Mouse (Mus musculus) embryonic facial prominence, embryonic 14.5 days (tissue): ENCODE results near the gene Scarb2. TPM values are rescaled to one million over a fixed set of nuclear protein-coding genes. Genes with fewer than 3 reads are reported as not detected.
A peak's percentile ranks its signal among the peaks of the same experiment; 100 is the strongest.
"Not testable (repeated sequence)": the region's sequence is repeated elsewhere in the genome, so short reads cannot be mapped to it uniquely, and the experiment has no call there.

Source experiments
- ATAC-seq: fragments of 200-750 bp; cut with Nextera tagmentation; 2 replicates; pipeline ENCODE4 v1.8.0; 2017; ENCODE audit warnings: low read depth, moderate number of reproducible peaks, moderate TSS enrichment
- DNase-seq: peaks from one replicate; pipeline ENCODE4 v3.0.0-alpha.2; 2015; ENCODE audit warnings: low spot score
- H3K27ac ChIP-seq: fragments of 300-500 bp; sonication (generic); replicated peaks from 2 replicates; pipeline ENCODE4 v1.5.1; 2014; ENCODE audit warnings: low read depth, mild to moderate bottlenecking, low read length, moderate library complexity
- H3K27me3 ChIP-seq: fragments of 300-500 bp; sonication (generic); replicated peaks from 2 replicates; pipeline ENCODE4 v1.6.1; 2014; ENCODE audit warnings: low read length; ENCODE audit not compliant: control insufficient read depth, insufficient read depth
- H3K36me3 ChIP-seq: fragments of 300-500 bp; sonication (generic); 2 replicates; pipeline ENCODE4 v1.6.1; 2014; ENCODE audit warnings: low read length, mixed read lengths; ENCODE audit not compliant: control insufficient read depth, insufficient read depth
- H3K4me1 ChIP-seq: fragments of 300-500 bp; sonication (generic); 2 replicates; pipeline ENCODE4 v1.6.1; 2014; ENCODE audit warnings: antibody characterized with exemption, low read length; ENCODE audit not compliant: control insufficient read depth, insufficient read depth
- H3K4me2 ChIP-seq: fragments of 300-500 bp; sonication (generic); 2 replicates; pipeline ENCODE4 v1.6.1; 2014; ENCODE audit warnings: low read depth, mild to moderate bottlenecking, low read length, moderate library complexity, mixed read lengths
- H3K4me3 ChIP-seq: fragments of 300-500 bp; sonication (generic); 2 replicates; pipeline ENCODE4 v1.5.1; 2014; ENCODE audit warnings: low read depth, mild to moderate bottlenecking, low read length
- H3K9ac ChIP-seq: fragments of 300-500 bp; sonication (generic); 2 replicates; pipeline ENCODE4 v1.6.1; 2014; ENCODE audit warnings: low read depth, mild to moderate bottlenecking, low read length, moderate library complexity, mixed read lengths
- H3K9me3 ChIP-seq: fragments of 300-500 bp; sonication (generic); 2 replicates; pipeline ENCODE4 v1.6.1; 2016; ENCODE audit warnings: low read length; ENCODE audit not compliant: control insufficient read depth
- WGBS: fragments of 180-500 bp; shearing (Covaris S2); extraction: QIAGEN DNeasy Blood & Tissue Kit; methylation state at CpG from one replicate; pipeline ENCODE4 v1.1.7; 2014; 5-methylcytosine and 5-hydroxymethylcytosine counted together
- polyA plus RNA-seq: library from polyadenylated mRNA; unstranded; fragments of >200 nt; fragmentation: Nextera tagmentation; extraction: Ambion mirVana; gene quantifications from 2 replicates; pipeline ENCODE4 v1.2.1, GENCODE M21; 2014

Scarb2 gene
- 11.4 and 11.5 TPM in 2 replicates for polyA plus RNA-seq

- H3K4me3 ChIP-seq, result peak within 1 kb of the TSS; percentile 92
- H3K9ac ChIP-seq, result peak within 1 kb of the TSS; percentile 84
- peak within 1 kb of the TSS; percentile 96 for H3K27ac ChIP-seq
- H3K4me2 ChIP-seq, result peak within 1 kb of the TSS; percentile 75
- peaks cover 12% of the 10 kb centered on the region for H3K4me1 ChIP-seq
- H3K27me3 ChIP-seq, result no peaks in the 10 kb centered on the region
- no peak for DNase-seq
- H3K36me3 ChIP-seq, result no peaks in the 10 kb centered on the region
- ATAC-seq, result no peak
- H3K9me3 ChIP-seq, result no peaks in the 10 kb centered on the region
These were observed at the start of gene Scarb2 for GRCm38 (mm10) chr5:92506733-92507132. TSS of gene Scarb2 (minus strand) at chr5:92506833.

- WGBS, result 94% methylated on average over 1 of the region's 1 CpGs
These were observed 49.3 kb upstream of the Scarb2 start for GRCm38 (mm10) chr5:92555905-92556304.

GRCm38 (mm10) chr5:92554891-92555511 lies 48.4 kb upstream of the Scarb2 start, which contains the start of gene Fam47e:
TSS of gene Fam47e (plus strand) at chr5:92555069.
- H3K9me3 ChIP-seq, result no peaks in the 10 kb centered on the region
- WGBS, result 69% methylated on average over 16 of the region's 16 CpGs

More at GRCm38 (mm10) chr5:92555905-92556304, 49.3 kb upstream of the Scarb2 start:
- Histone ChIP-seq H3K4me1 (no peaks in the 10 kb centered on the region), H3K27me3 (no peaks in the 10 kb centered on the region), H3K36me3 (no peaks in the 10 kb centered on the region), H3K9ac (no peak overlapping the region), H3K4me2 (no peak overlapping the region), H3K9me3 (no peaks in the 10 kb centered on the region), H3K27ac (no peak overlapping the region), H3K4me3 (no peak overlapping the region)
- ATAC-seq (no peak), DNase-seq (no peak)

DNA sequence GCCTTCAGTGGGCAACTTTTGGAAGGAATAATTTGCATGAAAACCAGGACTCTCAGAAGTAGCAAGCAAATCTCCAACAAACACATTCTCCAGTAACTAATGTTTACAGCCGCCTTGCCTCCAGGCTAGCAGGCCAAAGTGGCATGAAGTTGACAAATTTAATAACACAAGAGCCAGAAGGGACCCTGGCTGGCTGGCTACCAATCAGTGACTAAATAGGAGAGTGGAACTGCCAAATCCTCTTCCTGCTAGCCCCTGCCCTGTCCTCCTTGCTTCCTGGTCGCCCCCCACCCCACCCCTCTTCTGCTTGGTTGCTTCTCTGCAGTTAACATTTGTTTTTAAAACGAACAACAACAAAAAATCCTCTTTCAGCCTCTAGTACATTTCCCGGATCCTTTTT lies 47.8 kb upstream of the Scarb2 start:
- no peak for DNase-seq
- H3K4me2 ChIP-seq, result no peak overlapping the region
- H3K9me3 ChIP-seq, result no peaks in the 10 kb centered on the region
- no peak overlapping the region; the same call in 1 of the 2 replicates for H3K27ac ChIP-seq
- H3K9ac ChIP-seq, result no peak overlapping the region
- ATAC-seq, result no peak
- no peaks in the 10 kb centered on the region for H3K36me3 ChIP-seq
- no peaks in the 10 kb centered on the region for H3K27me3 ChIP-seq
- H3K4me1 ChIP-seq, result no peaks in the 10 kb centered on the region
- no peak overlapping the region for H3K4me3 ChIP-seq
- 75% methylated on average over 4 of the region's 4 CpGs for WGBS

More at GRCm38 (mm10) chr5:92554891-92555511, 48.4 kb upstream of the Scarb2 start, which contains the start of gene Fam47e:
- DNase-seq (peak; percentile 15), ATAC-seq (peak; percentile 76; the same call in 1 of the 2 replicates)
- H3K4me1 ChIP-seq, result no peaks in the 10 kb centered on the region
- H3K36me3 ChIP-seq, result no peaks in the 10 kb centered on the region
- no peak within 1 kb of the TSS for H3K4me3 ChIP-seq
- H3K27me3 ChIP-seq, result no peaks in the 10 kb centered on the region
- H3K27ac ChIP-seq, result no peak within 1 kb of the TSS; the same call in 1 of the 2 replicates
- H3K9ac ChIP-seq, result no peak within 1 kb of the TSS
- H3K4me2 ChIP-seq, result no peak within 1 kb of the TSS

DNA sequence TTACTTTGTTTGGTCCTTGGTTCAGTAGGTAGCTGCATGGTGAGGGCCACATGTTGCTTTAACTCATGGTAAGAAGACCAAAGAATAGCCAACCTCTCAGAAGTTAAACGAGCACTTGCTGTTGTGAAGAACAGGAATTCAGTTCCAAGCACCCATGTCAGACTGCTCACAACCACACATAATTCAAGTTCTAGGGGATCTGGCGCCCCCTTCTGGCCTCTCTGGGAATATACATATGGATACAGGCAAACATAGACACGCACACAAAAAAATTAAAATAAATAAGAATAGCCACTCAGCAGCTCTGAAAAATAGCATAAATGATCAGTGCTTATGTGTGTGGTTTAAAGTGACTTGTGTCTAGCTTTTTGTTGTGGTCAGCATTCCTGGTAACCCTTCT lies 47.3 kb upstream of the Scarb2 start:
- WGBS, result 65% methylated on average over 3 of the region's 3 CpGs
- DNase-seq, result no peak

GRCm38 (mm10) chr5:92552611-92553010 lies 46.0 kb upstream of the Scarb2 start:
- no peak overlapping the region for H3K27ac ChIP-seq
- no peaks in the 10 kb centered on the region for H3K27me3 ChIP-seq
- no peak overlapping the region for H3K4me2 ChIP-seq
- WGBS, result 86% methylated on average over 2 of the region's 2 CpGs
- no peak overlapping the region for H3K9ac ChIP-seq
- H3K4me1 ChIP-seq, result no peaks in the 10 kb centered on the region
- no peaks in the 10 kb centered on the region for H3K36me3 ChIP-seq
- DNase-seq (no peak), ATAC-seq (no peak)
- no peaks in the 10 kb centered on the region for H3K9me3 ChIP-seq
- H3K4me3 ChIP-seq, result no peak overlapping the region

More for the DNA sequence above, 47.3 kb upstream of the Scarb2 start:
- H3K4me3 ChIP-seq, result no peak overlapping the region
- H3K4me2 ChIP-seq, result no peak overlapping the region
- H3K4me1 ChIP-seq, result no peaks in the 10 kb centered on the region
- H3K36me3 ChIP-seq, result no peaks in the 10 kb centered on the region
- ATAC-seq, result no peak
- H3K9ac ChIP-seq, result no peak overlapping the region
- no peak overlapping the region for H3K27ac ChIP-seq
- no peaks in the 10 kb centered on the region for H3K9me3 ChIP-seq
- no peaks in the 10 kb centered on the region for H3K27me3 ChIP-seq

DNA sequence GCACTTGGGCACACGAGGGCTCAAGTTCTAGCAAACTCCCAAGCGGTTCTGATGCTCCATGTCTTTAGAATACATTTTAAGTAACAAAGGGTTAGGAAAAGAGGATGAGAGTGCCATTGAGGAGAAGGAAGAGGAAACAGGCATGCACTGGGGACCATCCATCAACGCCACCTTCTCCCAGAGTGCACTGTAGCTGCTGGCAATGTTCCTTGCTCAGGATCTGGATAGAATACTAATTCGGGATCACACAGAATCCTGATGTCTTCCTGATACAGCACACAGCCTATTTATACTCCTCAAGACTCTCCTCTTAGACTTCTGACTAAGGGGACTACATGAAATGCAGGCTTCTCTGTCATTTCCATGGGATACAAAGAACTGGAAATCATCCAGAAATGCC lies 33.1 kb upstream of the Scarb2 start:
- Histone ChIP-seq H3K4me3 (no peak overlapping the region), H3K4me2 (no peak overlapping the region), H3K9me3 (peaks cover 9% of the 10 kb centered on the region), H3K9ac (no peak overlapping the region), H3K36me3 (no peaks in the 10 kb centered on the region), H3K27ac (no peak overlapping the region), H3K27me3 (no peaks in the 10 kb centered on the region), H3K4me1 (no peaks in the 10 kb centered on the region)
- no peak for DNase-seq
- WGBS, result 78% methylated on average over 4 of the region's 4 CpGs
- ATAC-seq, result no peak

- ATAC-seq (no peak), DNase-seq (no peak)
- WGBS, result 83% methylated on average over 6 of the region's 6 CpGs
- Histone ChIP-seq H3K27me3 (no peaks in the 10 kb centered on the region), H3K9me3 (no peaks in the 10 kb centered on the region), H3K4me3 (no peak overlapping the region), H3K9ac (no peak overlapping the region), H3K4me2 (no peak overlapping the region), H3K4me1 (no peaks in the 10 kb centered on the region), H3K36me3 (no peaks in the 10 kb centered on the region), H3K27ac (no peak overlapping the region)
These were observed 18.2 kb upstream of the Scarb2 start for GRCm38 (mm10) chr5:92524821-92525258.

GRCm38 (mm10) chr5:92521131-92521530 lies 14.5 kb upstream of the Scarb2 start:
- H3K9ac ChIP-seq, DNase-seq, H3K36me3 ChIP-seq, H3K9me3 ChIP-seq, H3K27me3 ChIP-seq, ATAC-seq, H3K4me3 ChIP-seq, H3K4me2 ChIP-seq, H3K4me1 ChIP-seq, H3K27ac ChIP-seq: not testable (repeated sequence)
- 83% methylated on average over 2 of the region's 2 CpGs for WGBS
